8 mouse cellular contexts compared by ENCODE assay signal in the genomic region with DNA sequence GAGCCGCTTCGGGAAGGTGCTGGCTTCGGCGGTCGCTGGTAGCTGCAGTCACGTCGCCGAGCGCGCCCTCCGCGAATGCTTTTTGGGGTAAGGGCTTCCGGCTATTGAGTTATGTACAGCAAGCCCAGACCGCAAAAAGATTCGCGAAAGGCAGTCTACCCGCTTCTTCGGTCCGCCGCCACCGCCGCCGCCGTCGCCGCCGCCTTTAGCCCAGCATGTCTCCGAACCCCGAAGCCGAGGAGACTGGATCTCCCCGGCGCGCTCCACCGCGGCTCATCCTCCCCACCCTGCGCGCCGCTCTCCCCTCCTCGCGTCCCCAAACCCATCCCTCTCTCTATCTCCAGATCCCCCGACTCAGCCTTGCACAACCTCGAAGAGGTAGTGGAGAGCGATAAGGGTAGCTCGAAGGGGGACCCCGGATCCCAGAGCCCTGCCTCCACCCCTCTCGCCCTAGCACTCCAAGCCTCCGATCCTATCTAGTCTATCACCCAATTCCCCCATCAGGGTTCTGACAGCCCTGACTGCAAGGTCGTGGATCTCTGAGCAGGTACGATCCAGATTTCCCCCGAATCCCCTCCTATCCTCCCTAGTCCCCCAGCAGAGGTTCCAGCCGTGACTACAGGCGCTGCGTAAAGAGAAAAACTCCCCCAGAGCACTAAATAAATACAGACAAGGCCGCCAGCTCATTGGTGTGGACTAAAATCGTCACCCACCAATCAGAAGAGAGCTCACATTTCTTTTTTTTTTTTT.
DNase-seq lines count a peak whose midpoint lies in the region; ATAC-seq and TF ChIP-seq lines count a peak whose summit lies in the region.

No protein-coding gene starts in this region.

- no peaks in the 10 kb centered on the region for H3K36me3 ChIP-seq in heart, embryonic 11.5 days (ENCODE audit: control insufficient read depth, insufficient read depth, low read length)
- H3K36me3 ChIP-seq in embryonic facial prominence, embryonic 13.5 days, result no peaks in the 10 kb centered on the region
- H3K36me3 ChIP-seq in intestine, postnatal 0 days (ENCODE audit: control insufficient read depth, insufficient read depth), result no peaks in the 10 kb centered on the region
- H3K36me3 ChIP-seq in midbrain, embryonic 14.5 days (ENCODE audit: control insufficient read depth, insufficient read depth, low read length), result no peaks in the 10 kb centered on the region

- no peak for DNase-seq in heart, postnatal 10 days
- peak; percentile 26 to 64 for DNase-seq in adrenal gland, adult 18-20 months (ENCODE audit: low spot score in 2 of 2)
- peak; percentile 74 for DNase-seq in midbrain, embryonic 14.5 days
- no peak for DNase-seq in spleen, postnatal 14 days (ENCODE audit: low spot score in 2 of 2)

- H3K4me2 ChIP-seq in heart, embryonic 11.5 days, result peak overlapping the region; percentile 81
- H3K4me2 ChIP-seq in embryonic facial prominence, embryonic 13.5 days, result peak overlapping the region; percentile 72
- peak overlapping the region; percentile 52 for H3K4me2 ChIP-seq in intestine, postnatal 0 days (replicated peaks; ENCODE audit: low read depth)
- peak overlapping the region; percentile 88 for H3K4me2 ChIP-seq in midbrain, embryonic 14.5 days (ENCODE audit: low read length)

- no peak for TF ChIP-seq CTCF in intestine, postnatal 0 days (IDR thresholded peaks at IDR 0.05; ENCODE audit: low read depth)

- peaks cover 86% of the 10 kb centered on the region for H3K27me3 ChIP-seq in heart, embryonic 11.5 days (ENCODE audit: control insufficient read depth, insufficient read depth, low read length)
- H3K27me3 ChIP-seq in embryonic facial prominence, embryonic 13.5 days, result peaks cover 100% of the 10 kb centered on the region
- peaks cover 78% of the 10 kb centered on the region for H3K27me3 ChIP-seq in intestine, postnatal 0 days (replicated peaks; ENCODE audit: control insufficient read depth, insufficient read depth, low read length)
- H3K27me3 ChIP-seq in midbrain, embryonic 14.5 days (ENCODE audit: control insufficient read depth, insufficient read depth, low read length), result peaks cover 75% of the 10 kb centered on the region

- WGBS in heart, embryonic 11.5 days (ENCODE audit: insufficient replicate concordance), result under 1% methylated on average over 43 of the region's 55 CpGs
- WGBS in embryonic facial prominence, embryonic 13.5 days, result under 1% methylated on average over 54 of the region's 55 CpGs
- WGBS in intestine, postnatal 0 days, result under 1% methylated on average over 45 of the region's 55 CpGs
- WGBS in midbrain, embryonic 14.5 days, result under 1% methylated on average over 52 of the region's 55 CpGs

- H3K9ac ChIP-seq in heart, embryonic 11.5 days (ENCODE audit: low read depth, low read length), result no peak overlapping the region
- H3K9ac ChIP-seq in embryonic facial prominence, embryonic 13.5 days, result peak overlapping the region; percentile 40; the same call in 1 of the 2 replicates
- no peak overlapping the region for H3K9ac ChIP-seq in intestine, postnatal 0 days (ENCODE audit: low read depth, low read length)
- H3K9ac ChIP-seq in midbrain, embryonic 14.5 days (replicated peaks; ENCODE audit: low read length), result no peak overlapping the region; the same call in 1 of the 2 replicates

- peaks cover 27% of the 10 kb centered on the region for H3K4me1 ChIP-seq in heart, embryonic 11.5 days (ENCODE audit: control insufficient read depth, insufficient read depth, low read length)
- H3K4me1 ChIP-seq in embryonic facial prominence, embryonic 13.5 days, result peaks cover 29% of the 10 kb centered on the region
- H3K4me1 ChIP-seq in intestine, postnatal 0 days (replicated peaks; ENCODE audit: control insufficient read depth, insufficient read depth, low read length), result no peaks in the 10 kb centered on the region
- peaks cover 41% of the 10 kb centered on the region for H3K4me1 ChIP-seq in midbrain, embryonic 14.5 days (ENCODE audit: control insufficient read depth, insufficient read depth, low read length)

- ATAC-seq in heart, embryonic 11.5 days (replicated peaks; ENCODE audit: insufficient number of reproducible peaks, low FRiP score, low TSS enrichment), result no peak
- no peak for ATAC-seq in embryonic facial prominence, embryonic 13.5 days (ENCODE audit: insufficient number of reproducible peaks, insufficient read depth, low FRiP score, low TSS enrichment, low read depth)
- ATAC-seq in intestine, postnatal 0 days, result no peak
- ATAC-seq in midbrain, embryonic 14.5 days (ENCODE audit: low FRiP score, low TSS enrichment), result peak; percentile 24; the same call in 1 of the 2 replicates
- no peak for ATAC-seq in inflammation-experienced regulatory T-cells, adult 6 months

- intact Hi-C loops in heart, postnatal 10 days (cut with DNase I), result loop anchor here (5.0 kb wide), 1 partner anchor 64 kb away; no protein-coding TSS in a partner anchor

- no peaks in the 10 kb centered on the region for H3K9me3 ChIP-seq in heart, embryonic 11.5 days (replicated peaks; ENCODE audit: control insufficient read depth, low read length)
- no peaks in the 10 kb centered on the region for H3K9me3 ChIP-seq in embryonic facial prominence, embryonic 13.5 days
- H3K9me3 ChIP-seq in intestine, postnatal 0 days (ENCODE audit: control insufficient read depth), result no peaks in the 10 kb centered on the region
- no peaks in the 10 kb centered on the region for H3K9me3 ChIP-seq in midbrain, embryonic 14.5 days (ENCODE audit: control insufficient read depth, low read length)

- no peak overlapping the region for H3K27ac ChIP-seq in heart, embryonic 11.5 days (ENCODE audit: low read depth, low read length)
- no peak overlapping the region for H3K27ac ChIP-seq in embryonic facial prominence, embryonic 13.5 days
- H3K27ac ChIP-seq in intestine, postnatal 0 days (ENCODE audit: low read depth, low read length), result no peak overlapping the region
- no peak overlapping the region for H3K27ac ChIP-seq in midbrain, embryonic 14.5 days (replicated peaks; ENCODE audit: low read depth, low read length)

- peak overlapping the region; percentile 46 for H3K4me3 ChIP-seq in heart, embryonic 11.5 days (ENCODE audit: low read depth, low read length)
- peak overlapping the region; percentile 43 for H3K4me3 ChIP-seq in embryonic facial prominence, embryonic 13.5 days
- H3K4me3 ChIP-seq in intestine, postnatal 0 days (ENCODE audit: low read depth, low read length), result peak overlapping the region; percentile 17; the same call in 1 of the 2 replicates
- peak overlapping the region; percentile 47 for H3K4me3 ChIP-seq in midbrain, embryonic 14.5 days (replicated peaks; ENCODE audit: low read depth, low read length)

Comparison
In these comparisons a context has a peak if more than half of its experiments do, and no peak if none do; other contexts are left out.
1. DNase-seq: peak in adrenal gland, adult 18-20 months (2 of 2) and midbrain, embryonic 14.5 days (single experiment); none in heart, postnatal 10 days (0 of 2) and spleen, postnatal 14 days (0 of 2).
2. Peak in every context shown above with its lines, with median percentiles within 50 percentile points of each other: H3K4me2 ChIP-seq and H3K4me3 ChIP-seq.